Mouse (Mus musculus) midbrain, embryonic 12.5 days (tissue): ENCODE results near the gene Gpn3. TPM values are rescaled to one million over a fixed set of nuclear protein-coding genes. Genes with fewer than 3 reads are reported as not detected.

ENCODE experiments used
- polyA plus RNA-seq: library from polyadenylated mRNA; unstranded; fragments of >200 nt; fragmentation: Nextera tagmentation; extraction: Ambion mirVana; gene quantifications from 2 replicates; pipeline ENCODE4 v1.2.1, GENCODE M21; 2016

Gene Gpn3
- polyA plus RNA-seq, 1 experiment from 2014 or later: 58.2 TPM

Other genes with a start within 250 kb of the Gpn3 start
- gene Ccdc63, start 231.1 kb upstream of the Gpn3 start, polyA plus RNA-seq: not detected in 2 replicates
- gene Ppp1cc, start 213.6 kb upstream of the Gpn3 start, polyA plus RNA-seq: 323 and 332 TPM in 2 replicates
- 9.4 and 10.8 TPM in 2 replicates for gene Hvcn1, start 165.1 kb upstream of the Gpn3 start, polyA plus RNA-seq
- gene Tctn1, start 107.4 kb upstream of the Gpn3 start, polyA plus RNA-seq: 7.2 and 8.1 TPM in 2 replicates
- gene Pptc7, start 87.5 kb upstream of the Gpn3 start, polyA plus RNA-seq: 9.9 and 11.9 TPM in 2 replicates
- gene Rad9b, start 17.6 kb upstream of the Gpn3 start, polyA plus RNA-seq: 15.7 and 16.6 TPM in 2 replicates
- gene Vps29, start 17.5 kb upstream of the Gpn3 start, polyA plus RNA-seq: 208 TPM in 2 replicates
- gene Fam216a, start 488 bp downstream of the Gpn3 start, polyA plus RNA-seq: 114 and 115 TPM in 2 replicates
- gene Arpc3, start 20.0 kb downstream of the Gpn3 start, polyA plus RNA-seq: 117 and 118 TPM in 2 replicates
- 52.1 and 53.6 TPM in 2 replicates for gene Anapc7, start 49.8 kb downstream of the Gpn3 start, polyA plus RNA-seq
- 59.4 and 78.0 TPM in 2 replicates for gene Atp2a2, start 130.3 kb downstream of the Gpn3 start, polyA plus RNA-seq
- gene Ift81, start 242.6 kb downstream of the Gpn3 start, polyA plus RNA-seq: 59.8 TPM in 2 replicates